In the genomic region with DNA sequence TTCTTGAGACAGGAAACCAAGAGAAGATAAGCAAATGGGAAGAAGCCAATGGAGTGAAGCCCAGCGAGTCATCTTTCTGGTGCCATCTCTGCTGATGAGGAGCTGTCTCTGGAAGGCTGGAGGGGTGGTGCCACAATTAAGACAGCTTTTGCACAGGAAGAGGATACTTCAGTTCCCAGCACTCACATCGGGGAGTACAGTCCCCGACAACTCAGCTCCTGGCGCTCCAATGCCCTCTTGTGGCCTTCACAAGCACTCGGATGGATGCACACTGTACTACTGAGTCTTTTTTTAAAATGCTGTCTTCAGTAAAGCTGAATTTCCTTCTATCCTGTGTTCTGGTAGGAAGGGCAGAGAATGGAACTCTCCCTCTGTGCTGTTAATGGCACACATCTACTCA, we compare ENCODE assay signal across 32 mouse cellular contexts. TPM values are rescaled to one million over a fixed set of nuclear protein-coding genes. Genes with fewer than 3 reads are reported as not detected.
DNase-seq lines count a peak whose midpoint lies in the region; ATAC-seq and TF ChIP-seq lines count a peak whose summit lies in the region.
"Had no signal": no experiment of that assay in that cellular context is flagged by ENCODE, and none has a peak within 500 bp of the region (broad histone marks: within the 10 kb centered on the region; RNA-seq: fewer than 3 reads in every experiment).

No protein-coding gene starts in this region.

- no peaks in the 10 kb centered on the region for H3K9me3 ChIP-seq in liver, embryonic 14.5 days (ENCODE audit: control insufficient read depth, low read length)
- H3K9me3 ChIP-seq in ES-E14 (ENCODE audit: control insufficient read depth, insufficient read depth, low read depth, low read length), result no peaks in the 10 kb centered on the region
- H3K9me3 ChIP-seq in midbrain, embryonic 16.5 days (replicated peaks; ENCODE audit: control insufficient read depth, low read length, poor library complexity, severe bottlenecking), result no peaks in the 10 kb centered on the region
- no peaks in the 10 kb centered on the region for H3K9me3 ChIP-seq in embryonic facial prominence, embryonic 10.5 days
- H3K9me3 ChIP-seq: hindbrain, embryonic 13.5 days; liver, embryonic 15.5 days; neural tube, embryonic 15.5 days had no signal

- TF ChIP-seq EP300 in liver, embryonic 14.5 days (IDR thresholded peaks at IDR 0.05; ENCODE audit: low read depth), result no peak

- no peak overlapping the region for H3K27ac ChIP-seq in liver, embryonic 14.5 days
- no peak overlapping the region for H3K27ac ChIP-seq in ES-E14 (ENCODE audit: insufficient read depth, low read depth, low read length, poor library complexity, severe bottlenecking)
- H3K27ac ChIP-seq in midbrain, embryonic 16.5 days (ENCODE audit: low read length), result no peak overlapping the region
- no peak overlapping the region for H3K27ac ChIP-seq in embryonic facial prominence, embryonic 10.5 days (replicated peaks)
- H3K27ac ChIP-seq: hindbrain, embryonic 13.5 days; liver, embryonic 15.5 days; neural tube, embryonic 15.5 days had no signal

- in situ Hi-C loops in ES-E14 (cut with MboI; ENCODE audit: low sequenced_read_pairs in 2 of 2, unreplicated experiment in 2 of 2), result no loop called here

- H3K4me3 ChIP-seq in liver, embryonic 14.5 days (ENCODE audit: insufficient read depth in 1 of 2, low read depth in 2 of 2, low read length in 2 of 2), result no peak overlapping the region
- no peak overlapping the region for H3K4me3 ChIP-seq in ES-E14 (ENCODE audit: insufficient read depth in 1 of 2, low read depth in 1 of 2, low read length in 2 of 2, poor library complexity in 1 of 2, severe bottlenecking in 1 of 2)
- no peak overlapping the region for H3K4me3 ChIP-seq in midbrain, embryonic 16.5 days (ENCODE audit: low read depth, low read length)
- no peak overlapping the region for H3K4me3 ChIP-seq in embryonic facial prominence, embryonic 10.5 days
- H3K4me3 ChIP-seq: hindbrain, embryonic 13.5 days; liver, embryonic 15.5 days; neural tube, embryonic 15.5 days had no signal

- no peak for DNase-seq in liver, embryonic 14.5 days (ENCODE audit: low read depth in 3 of 3, low spot score in 3 of 3)
- DNase-seq in liver (no peak), A20 (ENCODE audit: low read depth, low spot score) (peak; percentile 30), ES-E14 (ENCODE audit: low read depth, low spot score) (peak; percentile 13), ZHBTc4 (ENCODE audit: low read depth, low spot score) (peak; percentile 61)
- DNase-seq in kidney, adult 11 months, result no peak
- DNase-seq in embryonic facial prominence, embryonic 10.5 days (ENCODE audit: low spot score), result no peak
- DNase-seq: adrenal gland, adult 2 months; adrenal gland, postnatal 36 days; cerebellum, adult 18-20 months; cerebellum, postnatal 10 days; gastrocnemius, postnatal 36 days; heart, adult 18-20 months; heart, postnatal 36 days; kidney, adult 9 months; kidney, postnatal 10 days; layer of hippocampus, postnatal 36 days; left cerebral cortex, postnatal 4 days; lung, postnatal 4 days; midbrain, embryonic 14.5 days; retina, postnatal 1 day; right cerebral cortex, postnatal 25 days; thymus, adult 2 months had no signal

- 56% methylated on average over 5 of the region's 5 CpGs for WGBS in liver, embryonic 14.5 days (ENCODE audit: insufficient replicate concordance)
- WGBS in midbrain, embryonic 16.5 days, result 88% methylated on average over 5 of the region's 5 CpGs
- WGBS in embryonic facial prominence, embryonic 10.5 days, result 89% methylated on average over 5 of the region's 5 CpGs

- peak; percentile 34 for TF ChIP-seq CTCF in liver, embryonic 14.5 days (IDR thresholded peaks at IDR 0.05; ENCODE audit: low read depth)

- H3K27me3 ChIP-seq in liver, embryonic 14.5 days (ENCODE audit: control insufficient read depth, insufficient read depth, low read length), result no peaks in the 10 kb centered on the region
- no peaks in the 10 kb centered on the region for H3K27me3 ChIP-seq in midbrain, embryonic 16.5 days (ENCODE audit: control insufficient read depth, insufficient read depth, low read depth, low read length)
- H3K27me3 ChIP-seq in embryonic facial prominence, embryonic 10.5 days (replicated peaks; ENCODE audit: low read depth, poor library complexity, severe bottlenecking), result no peaks in the 10 kb centered on the region
- H3K27me3 ChIP-seq: hindbrain, embryonic 13.5 days; liver, embryonic 15.5 days; neural tube, embryonic 15.5 days had no signal

- H3K36me3 ChIP-seq in liver, embryonic 14.5 days (replicated peaks; ENCODE audit: control insufficient read depth, insufficient read depth, low read depth), result no peaks in the 10 kb centered on the region
- no peaks in the 10 kb centered on the region for H3K36me3 ChIP-seq in ES-E14 (ENCODE audit: control insufficient read depth, insufficient read depth, low read length, poor library complexity, severe bottlenecking)
- H3K36me3 ChIP-seq in midbrain, embryonic 16.5 days (ENCODE audit: control insufficient read depth, insufficient read depth, low read length), result no peaks in the 10 kb centered on the region
- H3K36me3 ChIP-seq in embryonic facial prominence, embryonic 10.5 days (replicated peaks), result peaks cover 11% of the 10 kb centered on the region

- no peak overlapping the region for H3K9ac ChIP-seq in liver, embryonic 14.5 days (replicated peaks)
- no peak overlapping the region for H3K9ac ChIP-seq in ES-E14 (ENCODE audit: insufficient read depth, low read depth, low read length, poor library complexity, severe bottlenecking)
- H3K9ac ChIP-seq in midbrain, embryonic 16.5 days (ENCODE audit: low read depth, low read length), result no peak overlapping the region
- H3K9ac ChIP-seq: hindbrain, embryonic 13.5 days; liver, embryonic 15.5 days; neural tube, embryonic 15.5 days had no signal

- ATAC-seq in liver, embryonic 14.5 days (ENCODE audit: insufficient read depth), result no peak
- no peak for ATAC-seq in midbrain, embryonic 16.5 days
- ATAC-seq: activated CD4-positive, CD25-positive, alpha-beta regulatory T cell, adult 4 months; forebrain, embryonic 14.5 days; intestine, embryonic 16.5 days had no signal

- H3K4me2 ChIP-seq in liver, embryonic 14.5 days (ENCODE audit: low read depth), result no peak overlapping the region
- no peak overlapping the region for H3K4me2 ChIP-seq in midbrain, embryonic 16.5 days (ENCODE audit: low read length)
- H3K4me2 ChIP-seq: heart, embryonic 11.5 days; hindbrain, embryonic 13.5 days; liver, embryonic 15.5 days; neural tube, embryonic 15.5 days had no signal

- H3K4me1 ChIP-seq in liver, embryonic 14.5 days (replicated peaks; ENCODE audit: control insufficient read depth in 2 of 2, insufficient read depth in 2 of 2, low read length in 1 of 2), result no peaks in the 10 kb centered on the region
- peaks cover 0 to 3% of the 10 kb centered on the region in 2 experiments; a peak in 2 of 4 replicates for H3K4me1 ChIP-seq in ES-E14 (ENCODE audit: control insufficient read depth in 2 of 2, insufficient read depth in 2 of 2, low read length in 2 of 2, poor library complexity in 1 of 2)
- no peaks in the 10 kb centered on the region for H3K4me1 ChIP-seq in midbrain, embryonic 16.5 days (ENCODE audit: control insufficient read depth, insufficient read depth, low read length)
- no peaks in the 10 kb centered on the region for H3K4me1 ChIP-seq in embryonic facial prominence, embryonic 10.5 days
- H3K4me1 ChIP-seq: hindbrain, embryonic 13.5 days; liver, embryonic 15.5 days; neural tube, embryonic 15.5 days had no signal

TF ChIP-seq in ES-E14, 5 proteins besides CTCF, POLR2A, EP300 and RAD21:
- TF ChIP-seq HCFC1 (IDR thresholded peaks at IDR 0.05; ENCODE audit: borderline replicate concordance, insufficient read depth, low read length) (no peak), ZC3H11A (IDR thresholded peaks at IDR 0.05; ENCODE audit: borderline replicate concordance, low read depth, low read length) (peak; percentile 20; the same call in 1 of the 2 replicates)
TF ChIP-seq in ES-E14: peak in this region for 1.

RNA-seq across cellular contexts. Expression of a gene that starts 27.8 kb away (rescaled TPM):
- 0.68 and 0.69 TPM in 2 replicates for polyA plus RNA-seq in liver, embryonic 14.5 days (2012; rRNA removed)
- polyA plus RNA-seq in liver, embryonic 14.5 days (2014; fragmentation: Nextera tagmentation; extraction: Ambion mirVana), result 0.57 and 0.76 TPM in 2 replicates
- 0.98 and 1.7 TPM in 2 replicates for total RNA-seq in ES-E14 (2012; rRNA removed)
- polyA plus RNA-seq in midbrain, embryonic 16.5 days (2015; fragmentation: Nextera tagmentation; extraction: Ambion mirVana), result 3.4 and 3.8 TPM in 2 replicates
- polyA plus RNA-seq in embryonic facial prominence, embryonic 10.5 days (2016; fragmentation: Nextera tagmentation; extraction: Ambion mirVana), result 1.2 and 1.7 TPM in 2 replicates
- total RNA-seq: adrenal gland, adult 2 months; gastrocnemius, adult 18-20 months; gastrocnemius, postnatal 36 days had no signal

Comparison
In these comparisons a context has a peak if more than half of its experiments do, and no peak if none do; other contexts are left out.
1. DNase-seq: peak in A20 (single experiment), ES-E14 (single experiment) and ZHBTc4 (single experiment); none in liver, embryonic 14.5 days (0 of 3), liver (single experiment), kidney, adult 11 months (single experiment) and embryonic facial prominence, embryonic 10.5 days (single experiment).